Mouse (Mus musculus) limb, embryonic 11.5 days (tissue): ENCODE results near the gene Pepd. TPM values are rescaled to one million over a fixed set of nuclear protein-coding genes. Genes with fewer than 3 reads are reported as not detected.

Experiments used
- ATAC-seq: fragments of 200-750 bp; cut with Nextera tagmentation; 2 replicates; pipeline ENCODE4 v1.8.0; 2017; ENCODE audit warnings: low read depth; ENCODE audit not compliant: insufficient number of reproducible peaks, low FRiP score, low TSS enrichment
- DNase-seq: peaks from one replicate; pipeline ENCODE4 v3.0.0-alpha.2; 2015; ENCODE audit warnings: low spot score
- H3K27ac ChIP-seq: fragments of 300-500 bp; sonication (generic); replicated peaks from 2 replicates; pipeline ENCODE4 v1.5.1; 2014; ENCODE audit warnings: low read depth, mild to moderate bottlenecking, low read length
- H3K27me3 ChIP-seq: fragments of 300-500 bp; sonication (generic); 2 replicates; pipeline ENCODE4 v1.6.1; 2014; ENCODE audit warnings: mild to moderate bottlenecking, low read length, mixed read lengths; ENCODE audit not compliant: control insufficient read depth, insufficient read depth
- H3K36me3 ChIP-seq: fragments of 300-500 bp; sonication (generic); 2 replicates; pipeline ENCODE4 v1.6.1; 2014; ENCODE audit warnings: mild to moderate bottlenecking, low read length, moderate library complexity, mixed read lengths; ENCODE audit not compliant: control insufficient read depth, insufficient read depth
- H3K4me1 ChIP-seq: fragments of 300-500 bp; sonication (generic); 2 replicates; pipeline ENCODE4 v1.6.1; 2014; ENCODE audit warnings: low read length, mixed read lengths; ENCODE audit not compliant: control insufficient read depth, insufficient read depth
- H3K4me2 ChIP-seq: fragments of 300-500 bp; sonication (generic); 2 replicates; pipeline ENCODE4 v1.6.1; 2014; ENCODE audit warnings: low read depth, mild to moderate bottlenecking, moderate library complexity; ENCODE audit not compliant: severe bottlenecking
- H3K4me3 ChIP-seq: fragments of 300-500 bp; sonication (generic); 2 replicates; pipeline ENCODE4 v1.5.1; 2014; ENCODE audit warnings: low read depth, low read length
- H3K9ac ChIP-seq: fragments of 300-500 bp; sonication (generic); 2 replicates; pipeline ENCODE4 v1.6.1; 2014; ENCODE audit warnings: mild to moderate bottlenecking, low read length
- H3K9me3 ChIP-seq: fragments of 300-500 bp; sonication (generic); 2 replicates; pipeline ENCODE4 v1.6.1; 2016; ENCODE audit warnings: low read length; ENCODE audit not compliant: control insufficient read depth
- WGBS: fragments of 180-500 bp; shearing (Covaris S2); extraction: QIAGEN DNeasy Blood & Tissue Kit; methylation state at CpG from one replicate; pipeline ENCODE4 v1.1.7; 2014; 5-methylcytosine and 5-hydroxymethylcytosine counted together
- polyA plus RNA-seq: library from polyadenylated mRNA; unstranded; fragments of >200 nt; fragmentation: Nextera tagmentation; extraction: Ambion mirVana; gene quantifications from 2 replicates; pipeline ENCODE4 v1.2.1, GENCODE M21; 2014

The Pepd gene
- polyA plus RNA-seq, 1 experiment from 2014 or later: 68.6 TPM

DNA sequence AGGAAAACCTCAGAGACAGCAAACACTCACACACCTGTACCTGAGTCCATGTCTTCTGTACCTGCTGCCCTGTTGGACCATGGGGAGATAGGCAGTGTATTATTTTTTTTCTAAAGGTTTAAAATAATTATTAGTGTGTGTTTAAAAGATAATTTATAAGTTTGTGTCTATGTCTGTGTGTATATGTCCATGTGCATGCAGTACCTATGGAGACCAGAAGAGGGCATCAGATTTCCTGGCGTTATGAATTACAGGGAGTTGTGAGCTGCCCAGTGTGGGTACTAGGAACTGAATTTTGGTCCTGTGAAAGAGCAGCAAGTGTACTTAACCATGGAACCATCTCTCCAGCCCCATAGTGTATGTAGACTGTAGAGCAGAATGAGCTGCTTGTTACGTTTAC is 24.2 kb downstream of the Pepd start:
- DNase-seq: no peak

DNA sequence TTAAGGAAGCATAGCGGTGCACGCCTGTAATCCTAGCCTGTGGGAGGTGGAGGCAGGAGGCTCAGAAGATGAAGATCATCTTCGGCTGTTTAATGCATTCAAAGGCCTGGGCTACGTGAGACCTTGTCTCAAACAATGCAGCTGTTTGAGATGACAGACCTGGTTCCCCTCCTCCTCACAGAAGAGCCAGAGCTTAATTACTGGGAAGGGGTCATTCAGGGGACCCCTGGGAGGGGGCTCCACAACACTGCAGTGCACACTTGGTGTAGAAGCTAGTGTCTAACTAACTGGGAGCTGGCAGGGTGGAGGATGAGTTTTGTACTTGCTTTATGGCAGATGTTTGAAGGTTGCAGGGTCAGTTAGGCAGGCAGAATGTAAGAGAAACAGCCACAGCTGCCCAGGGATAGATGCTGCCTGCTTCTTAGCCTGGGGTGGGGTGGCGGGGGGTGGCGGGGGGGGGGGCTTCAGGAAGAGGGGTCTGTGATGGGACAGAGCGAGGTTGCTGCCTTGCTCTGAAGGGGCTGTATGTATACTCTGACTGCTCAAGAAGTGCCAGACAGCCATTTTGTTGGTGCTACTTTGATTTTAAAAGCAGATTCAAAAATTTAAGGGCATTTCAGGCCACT is 26.6 kb downstream of the Pepd start:
- Histone ChIP-seq H3K4me2 (no peak overlapping the region), H3K36me3 (peaks cover 3% of the 10 kb centered on the region; the same call in 1 of the 2 replicates), H3K9me3 (peaks cover 7% of the 10 kb centered on the region; the same call in 1 of the 2 replicates), H3K4me1 (peaks cover 18% of the 10 kb centered on the region), H3K27ac (peak overlapping the region; percentile 53; the same call in 1 of the 2 replicates), H3K9ac (no peak overlapping the region; the same call in 1 of the 2 replicates), H3K4me3 (no peak overlapping the region), H3K27me3 (no peaks in the 10 kb centered on the region)
- WGBS: 45% methylated on average over 7 of the region's 7 CpGs
- DNase-seq: peak; percentile 26
- no peak for ATAC-seq

More for the DNA sequence above, 24.2 kb downstream of the Pepd start:
- H3K27ac ChIP-seq: no peak overlapping the region
- no peak overlapping the region for H3K9ac ChIP-seq
- ATAC-seq: no peak
- 88% methylated on average over 2 of the region's 2 CpGs for WGBS
- no peak overlapping the region for H3K4me3 ChIP-seq
- H3K4me1 ChIP-seq: peaks cover 18% of the 10 kb centered on the region
- peaks cover 7% of the 10 kb centered on the region; the same call in 1 of the 2 replicates for H3K9me3 ChIP-seq
- peaks cover 3% of the 10 kb centered on the region; the same call in 1 of the 2 replicates for H3K36me3 ChIP-seq
- H3K27me3 ChIP-seq: no peaks in the 10 kb centered on the region
- H3K4me2 ChIP-seq: no peak overlapping the region

DNA sequence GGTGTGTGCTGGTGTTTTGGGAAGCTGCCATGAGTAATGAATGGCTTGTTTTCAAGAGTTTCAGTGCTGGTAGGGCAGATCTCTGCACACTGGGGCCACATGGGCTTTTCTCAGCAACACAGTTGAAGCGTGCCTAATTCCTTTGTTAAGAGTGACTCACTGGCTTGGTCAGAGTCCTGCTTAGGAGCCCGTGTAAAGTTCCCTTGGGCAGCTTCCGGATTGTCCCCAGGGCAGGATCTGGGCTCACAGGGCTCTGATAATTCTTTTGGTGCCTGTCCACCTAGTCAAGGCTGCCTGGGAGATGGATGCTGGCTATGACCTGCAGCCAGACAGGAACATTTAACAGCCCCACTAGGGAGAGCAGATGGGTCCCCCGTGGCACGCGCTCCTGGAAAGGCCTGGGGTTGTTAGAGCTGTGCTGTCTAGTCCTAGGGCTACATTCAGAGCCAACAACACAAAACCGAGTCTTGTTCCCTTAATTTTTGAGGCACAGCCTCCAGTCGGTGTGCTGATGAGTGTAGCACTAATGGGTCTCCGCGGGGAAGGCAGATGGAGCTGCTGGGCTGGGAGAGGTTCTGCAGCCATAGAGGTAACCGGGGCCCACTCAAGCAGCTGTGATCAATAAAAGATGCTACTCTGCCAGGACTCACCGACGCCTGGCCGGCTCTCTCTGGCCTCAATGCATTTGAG is 27.2 kb downstream of the Pepd start:
- ATAC-seq: peak; percentile 40; the same call in 1 of the 2 replicates
- H3K9ac ChIP-seq: peak overlapping the region; percentile 37
- H3K27ac ChIP-seq: peak overlapping the region; percentile 53
- peaks cover 18% of the 10 kb centered on the region for H3K4me1 ChIP-seq
- H3K27me3 ChIP-seq: no peaks in the 10 kb centered on the region
- WGBS: 21% methylated on average over 14 of the region's 14 CpGs
- H3K36me3 ChIP-seq: peaks cover 3% of the 10 kb centered on the region; the same call in 1 of the 2 replicates
- DNase-seq: peak; percentile 63
- peaks cover 7% of the 10 kb centered on the region; the same call in 1 of the 2 replicates for H3K9me3 ChIP-seq
- H3K4me2 ChIP-seq: no peak overlapping the region
- H3K4me3 ChIP-seq: no peak overlapping the region

DNA sequence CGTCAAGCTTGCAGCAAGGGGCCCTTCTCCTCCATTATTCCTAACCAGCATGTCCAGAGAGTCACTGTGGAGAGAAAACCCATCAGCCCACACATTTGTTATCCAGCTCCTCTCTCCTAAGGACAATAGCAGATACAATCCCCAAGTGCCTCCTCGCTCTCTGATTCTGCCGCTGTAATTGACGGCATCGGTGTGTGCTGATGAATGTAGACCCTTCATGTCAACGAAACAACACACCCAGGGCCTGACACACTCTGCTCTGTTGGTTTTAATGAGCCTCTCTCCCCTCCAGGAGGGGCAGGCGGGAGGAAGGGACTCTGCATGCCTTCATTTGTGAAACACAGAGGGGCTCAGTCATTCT is 27.8 kb downstream of the Pepd start:
- Histone ChIP-seq H3K4me3 (no peak overlapping the region), H3K4me2 (no peak overlapping the region)

DNA sequence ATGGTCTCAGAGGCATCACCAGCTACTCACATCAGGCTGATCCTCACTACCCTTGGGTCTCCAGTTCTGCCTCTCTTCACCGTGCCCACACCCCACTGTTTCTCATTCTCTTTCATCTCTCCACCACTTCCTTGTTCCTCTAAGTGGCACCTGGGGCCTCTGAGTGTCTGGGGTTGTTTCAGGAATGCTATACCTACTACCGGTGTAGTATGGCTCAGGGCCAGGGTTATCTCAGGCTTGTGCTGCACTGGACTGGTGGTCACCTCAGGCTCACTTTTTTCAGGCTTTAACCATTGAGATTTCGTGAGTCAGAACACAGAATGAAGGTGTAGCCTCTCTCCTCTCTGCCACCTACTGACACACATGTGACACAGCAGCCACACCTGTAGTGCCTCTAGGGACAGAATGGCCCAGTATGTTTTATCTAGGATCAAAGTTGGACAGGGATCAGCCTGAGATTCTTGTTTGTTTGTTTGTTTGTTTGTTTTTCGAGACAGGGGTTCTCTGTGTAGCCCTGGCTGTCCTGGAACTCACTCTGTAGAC is 31.5 kb downstream of the Pepd start:
- no peak for DNase-seq
- Histone ChIP-seq H3K4me3 (no peak overlapping the region), H3K27ac (no peak overlapping the region), H3K9ac (no peak overlapping the region), H3K36me3 (peaks cover 2% of the 10 kb centered on the region; the same call in 1 of the 2 replicates), H3K9me3 (no peaks in the 10 kb centered on the region), H3K4me1 (peaks cover 15% of the 10 kb centered on the region), H3K27me3 (no peaks in the 10 kb centered on the region), H3K4me2 (no peak overlapping the region)
- WGBS: 72% methylated on average over 4 of the region's 4 CpGs
- no peak for ATAC-seq

More for the DNA sequence above, 27.8 kb downstream of the Pepd start:
- Histone ChIP-seq H3K9me3 (peaks cover 7% of the 10 kb centered on the region; the same call in 1 of the 2 replicates), H3K4me1 (peaks cover 18% of the 10 kb centered on the region), H3K27me3 (no peaks in the 10 kb centered on the region), H3K9ac (peak overlapping the region; percentile 37), H3K27ac (peak overlapping the region; percentile 53), H3K36me3 (peaks cover 3% of the 10 kb centered on the region; the same call in 1 of the 2 replicates)
- 30% methylated on average over 7 of the region's 7 CpGs for WGBS
- DNase-seq (peak; percentile 43), ATAC-seq (peak; percentile 52; the same call in 1 of the 2 replicates)

DNA sequence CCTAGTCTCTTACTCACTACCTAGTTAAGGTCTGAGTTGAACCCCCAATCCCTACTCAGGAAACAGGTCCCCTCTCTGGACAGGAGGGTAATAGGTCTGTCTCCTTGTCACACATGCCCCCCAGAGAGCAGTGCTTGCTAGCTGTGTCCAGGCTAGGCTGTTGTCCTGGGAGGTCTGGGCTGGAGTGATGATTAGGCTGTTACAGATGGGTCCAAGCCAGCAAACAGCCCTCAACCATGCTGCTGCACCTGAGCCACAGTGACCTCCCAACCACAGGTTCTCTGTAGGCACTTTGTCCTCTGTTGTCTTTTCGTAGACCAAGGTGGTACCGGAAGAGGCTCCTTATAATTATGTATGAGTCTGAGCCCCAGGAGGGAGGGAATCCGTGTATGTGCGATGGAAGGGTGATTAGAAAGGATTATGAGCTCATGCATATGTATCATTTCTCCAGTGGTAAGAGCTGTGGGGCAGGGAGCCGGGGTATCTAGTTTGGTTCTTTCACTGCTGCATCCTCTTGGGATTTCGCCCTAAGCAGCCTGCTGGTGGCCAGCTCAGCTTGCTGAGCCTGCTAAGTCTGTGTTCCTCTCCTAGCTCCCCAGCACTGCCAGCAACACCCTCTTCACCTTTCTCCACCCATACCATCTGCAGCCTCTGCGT is 34.2 kb downstream of the Pepd start:
- H3K27ac ChIP-seq: no peak overlapping the region
- no peak for DNase-seq

DNA sequence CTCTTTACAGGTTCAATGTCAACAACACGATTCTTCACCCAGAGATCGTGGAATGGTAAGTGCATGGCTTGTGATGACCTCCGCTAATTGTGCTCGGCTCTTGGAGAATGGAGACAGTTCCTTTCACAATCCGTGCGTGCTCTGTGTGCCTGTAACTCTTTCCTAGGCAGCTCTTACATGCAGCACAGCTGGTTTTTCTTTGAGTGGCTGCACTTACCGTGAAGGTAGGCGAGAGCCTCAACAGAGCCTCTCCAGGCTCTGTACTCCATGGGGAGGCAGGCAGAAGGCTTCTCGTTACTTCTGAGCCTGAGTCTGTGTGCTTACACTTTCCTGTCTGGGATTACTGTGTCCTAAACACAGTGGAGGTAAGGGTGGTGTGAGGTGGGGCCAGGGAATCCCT is 42.4 kb downstream of the Pepd start:
- Histone ChIP-seq H3K27me3 (no peaks in the 10 kb centered on the region), H3K27ac (no peak overlapping the region), H3K9ac (no peak overlapping the region), H3K4me2 (no peak overlapping the region), H3K9me3 (no peaks in the 10 kb centered on the region), H3K4me3 (no peak overlapping the region), H3K4me1 (no peaks in the 10 kb centered on the region), H3K36me3 (0 out of 2 replicates have a peak, but pooled peaks cover 2% of the 10 kb centered on the region)
- DNase-seq: no peak
- ATAC-seq: no peak
- 88% methylated on average over 9 of the region's 9 CpGs for WGBS

More for the DNA sequence above, 34.2 kb downstream of the Pepd start:
- ATAC-seq: no peak
- H3K9me3 ChIP-seq: no peaks in the 10 kb centered on the region
- peaks cover 2% of the 10 kb centered on the region; the same call in 1 of the 2 replicates for H3K36me3 ChIP-seq
- H3K4me3 ChIP-seq: no peak overlapping the region
- no peak overlapping the region for H3K9ac ChIP-seq
- no peaks in the 10 kb centered on the region for H3K27me3 ChIP-seq
- no peaks in the 10 kb centered on the region for H3K4me1 ChIP-seq
- WGBS: 91% methylated on average over 7 of the region's 7 CpGs
- no peak overlapping the region for H3K4me2 ChIP-seq

DNA sequence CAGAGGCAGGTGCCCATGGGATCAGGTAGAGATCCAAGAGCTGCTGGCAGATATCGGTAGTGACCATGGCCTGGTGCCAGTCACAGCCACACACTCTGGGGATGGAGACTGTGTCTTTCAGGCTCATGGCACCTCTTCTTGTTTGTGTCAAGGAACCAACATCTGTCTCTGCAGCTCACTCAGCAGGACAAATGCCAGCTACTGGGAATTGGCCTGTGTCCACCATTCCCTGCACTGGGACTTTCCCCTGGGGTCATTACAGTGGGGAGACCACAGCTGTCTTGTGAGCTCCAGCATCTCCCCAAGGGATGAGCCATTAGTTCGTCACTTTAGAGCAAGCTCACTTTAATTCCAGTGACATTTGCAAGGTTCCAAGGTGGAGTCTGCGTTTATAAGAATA is 43.1 kb downstream of the Pepd start:
- H3K4me1 ChIP-seq: no peaks in the 10 kb centered on the region
- H3K36me3 ChIP-seq: 0 out of 2 replicates have a peak, but pooled peaks cover 2% of the 10 kb centered on the region
- no peaks in the 10 kb centered on the region for H3K9me3 ChIP-seq
- H3K4me2 ChIP-seq: no peak overlapping the region
- ATAC-seq (no peak), DNase-seq (no peak)
- WGBS: 91% methylated on average over 3 of the region's 3 CpGs
- H3K27me3 ChIP-seq: no peaks in the 10 kb centered on the region
- H3K4me3 ChIP-seq: no peak overlapping the region
- no peak overlapping the region for H3K27ac ChIP-seq
- H3K9ac ChIP-seq: no peak overlapping the region
